Mouse (Mus musculus) brain, embryonic 14.5 days (tissue): ENCODE measurements around the gene Ccdc60.

ENCODE experiments used
- CTCF ChIP-seq: fragments of 200-500 bp; IDR thresholded peaks from 2 replicates; pipeline ENCODE4 v1.5.1; 2012; ENCODE audit warnings: inconsistent platforms, mild to moderate bottlenecking, moderate library complexity, borderline replicate concordance; ENCODE audit not compliant: insufficient read depth, insufficient read length; ENCODE audit errors: extremely low read depth
- POLR2A ChIP-seq: fragments of 200-500 bp; IDR thresholded peaks from 2 replicates; pipeline ENCODE4 v1.6.1; 2012; ENCODE audit warnings: mild to moderate bottlenecking, inconsistent platforms, borderline replicate concordance; ENCODE audit not compliant: poor library complexity, insufficient read depth, insufficient read length, severe bottlenecking; ENCODE audit errors: extremely low read depth

GRCm38 (mm10) chr5:116123344-116123743 is 165.4 kb downstream of the Ccdc60 start:
- peak; percentile 96 for TF ChIP-seq CTCF
- TF ChIP-seq POLR2A, result no peak
